Comparison of ENCODE assay signal across 13 mouse cellular contexts in genomic region chrX:16911911-16912310, GRCm38 (mm10). TPM values are rescaled to one million over a fixed set of nuclear protein-coding genes. Genes with fewer than 3 reads are reported as not detected.
A peak's percentile ranks its signal among the peaks of the same experiment; 100 is the strongest.
DNase-seq lines count a peak whose midpoint lies in the region; ATAC-seq and TF ChIP-seq lines count a peak whose summit lies in the region.
"Had no signal": no experiment of that assay in that cellular context is flagged by ENCODE, and none has a peak within 500 bp of the region (broad histone marks: within the 10 kb centered on the region; RNA-seq: fewer than 3 reads in every experiment).

No protein-coding gene starts in this region.

- peak overlapping the region; percentile 82 for H3K27ac ChIP-seq in layer of hippocampus, adult 2 months
- 0 out of 2 replicates have a peak overlapping the region, but pooled peaks have one; percentile 40 for H3K27ac ChIP-seq in forebrain, embryonic 10.5 days
- H3K27ac ChIP-seq in forebrain, postnatal 0 days (ENCODE audit: low read depth, low read length), result peak overlapping the region; percentile 40; the same call in 1 of the 2 replicates
- H3K27ac ChIP-seq in midbrain, embryonic 14.5 days (replicated peaks; ENCODE audit: low read depth, low read length), result peak overlapping the region; percentile 60; the same call in 1 of the 2 replicates
- H3K27ac ChIP-seq: liver, embryonic 15.5 days had no signal

- no peak for DNase-seq in layer of hippocampus, adult 2 months (ENCODE audit: low spot score in 2 of 2)
- DNase-seq in layer of hippocampus, postnatal 25 days (ENCODE audit: extremely low spot score in 1 of 2, low spot score in 1 of 2), result no peak
- no peak for DNase-seq in forebrain, embryonic 10.5 days (ENCODE audit: extremely low spot score, low spot score)
- DNase-seq in forebrain, postnatal 0 days, result no peak
- no peak for DNase-seq in midbrain, embryonic 14.5 days
- DNase-seq in adrenal gland, postnatal 25 days, result no peak
- no peak for DNase-seq in thymus, postnatal 14 days
- DNase-seq: adrenal gland, postnatal 36 days; kidney, postnatal 10 days had no signal

- peak overlapping the region; percentile 48 for H3K4me2 ChIP-seq in forebrain, postnatal 0 days (ENCODE audit: low read depth)
- peak overlapping the region; percentile 51 for H3K4me2 ChIP-seq in midbrain, embryonic 14.5 days (ENCODE audit: low read length)
- H3K4me2 ChIP-seq: liver, embryonic 15.5 days had no signal

- TF ChIP-seq CTCF in layer of hippocampus, adult 2 months (conservative IDR thresholded peaks at IDR 0.05), result no peak
- TF ChIP-seq CTCF in forebrain, postnatal 0 days (IDR thresholded peaks at IDR 0.05; ENCODE audit: low read depth), result no peak

- H3K4me3 ChIP-seq in layer of hippocampus, adult 2 months, result peak overlapping the region; percentile 52
- peak overlapping the region; percentile 44 for H3K4me3 ChIP-seq in forebrain, embryonic 10.5 days
- peak overlapping the region; percentile 31 for H3K4me3 ChIP-seq in forebrain, postnatal 0 days (ENCODE audit: low read depth, low read length)
- peak overlapping the region; percentile 18 for H3K4me3 ChIP-seq in midbrain, embryonic 14.5 days (replicated peaks; ENCODE audit: low read depth, low read length)
- H3K4me3 ChIP-seq: liver, embryonic 15.5 days had no signal

- no peaks in the 10 kb centered on the region for H3K36me3 ChIP-seq in forebrain, embryonic 10.5 days (replicated peaks)
- H3K36me3 ChIP-seq in forebrain, postnatal 0 days (ENCODE audit: insufficient read depth), result no peaks in the 10 kb centered on the region
- H3K36me3 ChIP-seq in midbrain, embryonic 14.5 days (ENCODE audit: control insufficient read depth, insufficient read depth, low read length), result no peaks in the 10 kb centered on the region
- H3K36me3 ChIP-seq: G1E; liver, embryonic 15.5 days had no signal

- peaks cover 21% of the 10 kb centered on the region for H3K4me1 ChIP-seq in forebrain, embryonic 10.5 days
- no peaks in the 10 kb centered on the region for H3K4me1 ChIP-seq in forebrain, postnatal 0 days (ENCODE audit: insufficient read depth)
- H3K4me1 ChIP-seq in midbrain, embryonic 14.5 days (ENCODE audit: control insufficient read depth, insufficient read depth, low read length), result no peaks in the 10 kb centered on the region
- H3K4me1 ChIP-seq: liver, embryonic 15.5 days had no signal

- peaks cover 20% of the 10 kb centered on the region for H3K27me3 ChIP-seq in forebrain, embryonic 10.5 days (ENCODE audit: poor library complexity, severe bottlenecking)
- no peaks in the 10 kb centered on the region for H3K27me3 ChIP-seq in forebrain, postnatal 0 days (ENCODE audit: insufficient read depth, low read length)
- no peaks in the 10 kb centered on the region for H3K27me3 ChIP-seq in midbrain, embryonic 14.5 days (ENCODE audit: control insufficient read depth, insufficient read depth, low read length)

- H3K9ac ChIP-seq in forebrain, postnatal 0 days, result peak overlapping the region; percentile 28
- H3K9ac ChIP-seq in midbrain, embryonic 14.5 days (replicated peaks; ENCODE audit: low read length), result 0 out of 2 replicates have a peak overlapping the region, but pooled peaks have one; percentile 9
- H3K9ac ChIP-seq: liver, embryonic 15.5 days had no signal

- no peaks in the 10 kb centered on the region for H3K9me3 ChIP-seq in forebrain, embryonic 10.5 days
- H3K9me3 ChIP-seq in forebrain, postnatal 0 days (ENCODE audit: low read length), result no peaks in the 10 kb centered on the region
- H3K9me3 ChIP-seq in midbrain, embryonic 14.5 days (ENCODE audit: control insufficient read depth, low read length), result no peaks in the 10 kb centered on the region
- H3K9me3 ChIP-seq: G1E; liver, embryonic 15.5 days had no signal

- ATAC-seq in forebrain, postnatal 0 days, result no peak
- ATAC-seq in midbrain, embryonic 14.5 days (ENCODE audit: low FRiP score, low TSS enrichment), result no peak

- 33% methylated on average over 4 of the region's 4 CpGs for WGBS in forebrain, embryonic 10.5 days
- WGBS in forebrain, postnatal 0 days, result 32% methylated on average over 4 of the region's 4 CpGs
- WGBS in midbrain, embryonic 14.5 days, result 34% methylated on average over 4 of the region's 4 CpGs

RNA-seq across cellular contexts. Expression of gene Ndp, which starts 0.3 kb away (rescaled TPM):
- 1 to 10 TPM; 9.3 TPM for total RNA-seq in layer of hippocampus, adult 2 months (2021)
- total RNA-seq in layer of hippocampus, postnatal 25 days (2021), result 10 to 100 TPM; 10.5 to 11.8 TPM
- 1.9 and 2.6 TPM in 2 replicates for polyA plus RNA-seq in forebrain, embryonic 10.5 days (2016; fragmentation: Nextera tagmentation; extraction: Ambion mirVana)
- total RNA-seq in forebrain, postnatal 0 days (2014; rRNA removed), result 6.9 and 9.6 TPM in 2 replicates
- 9.0 and 9.2 TPM in 2 replicates for polyA plus RNA-seq in forebrain, postnatal 0 days (2015; fragmentation: Nextera tagmentation; extraction: Ambion mirVana)
- polyA plus RNA-seq in midbrain, embryonic 14.5 days (2014; fragmentation: Nextera tagmentation; extraction: Ambion mirVana), result 9.4 and 10.2 TPM in 2 replicates
- total RNA-seq in adrenal gland, postnatal 25 days (2021), result not detected in 2 replicates
- total RNA-seq: adrenal gland, postnatal 36 days; G1E; gastrocnemius, adult 18-20 months had no signal
- polyA plus RNA-seq: G1E; liver, embryonic 15.5 days; small intestine, adult 2 months had no signal
